Mouse (Mus musculus): ENCODE measurements around the gene Dnmt3l.
A peak's percentile ranks its signal among the peaks of the same experiment; 100 is the strongest.
"Not testable (repeated sequence)": the region's sequence is repeated elsewhere in the genome, so short reads cannot be mapped to it uniquely, and the experiment has no call there.

The Dnmt3l gene

GRCm38 (mm10) chr10:78084073-78084472 lies 42.3 kb downstream of the Dnmt3l start:
- DNase-seq (ENCODE audit: low spot score in 2 of 2) = no peak

- DNase-seq (ENCODE audit: low spot score in 2 of 2) = no peak
Measured at GRCm38 (mm10) chr10:78085711-78086110, 44.0 kb downstream of the Dnmt3l start.

GRCm38 (mm10) chr10:78086444-78087061 lies 44.8 kb downstream of the Dnmt3l start:
- no peak for DNase-seq (ENCODE audit: low spot score in 2 of 2)

GRCm38 (mm10) chr10:78087101-78087511 lies 45.4 kb downstream of the Dnmt3l start:
- DNase-seq (ENCODE audit: low spot score in 2 of 2) = peak; percentile 29 to 55

GRCm38 (mm10) chr10:78090246-78090645 lies 48.5 kb downstream of the Dnmt3l start:
- no peak for DNase-seq (ENCODE audit: low spot score in 2 of 2)

GRCm38 (mm10) chr10:78090706-78091491 lies 49.2 kb downstream of the Dnmt3l start:
- DNase-seq (ENCODE audit: low spot score in 2 of 2) = no peak

GRCm38 (mm10) chr10:78091865-78092724 lies 50.3 kb downstream of the Dnmt3l start:
- no peak for DNase-seq (ENCODE audit: low spot score in 2 of 2)

GRCm38 (mm10) chr10:78092725-78093029 lies 50.9 kb downstream of the Dnmt3l start:
- DNase-seq (ENCODE audit: low spot score in 2 of 2) = no peak

- DNase-seq (ENCODE audit: low spot score in 2 of 2) = no peak
Measured at GRCm38 (mm10) chr10:78095221-78095620, 53.5 kb downstream of the Dnmt3l start.

GRCm38 (mm10) chr10:78095954-78096931 lies 54.5 kb downstream of the Dnmt3l start:
- DNase-seq (ENCODE audit: low spot score in 2 of 2) = no peak

- not testable (repeated sequence) for DNase-seq (ENCODE audit: low spot score in 2 of 2)
Measured at GRCm38 (mm10) chr10:78099860-78100259, 58.1 kb downstream of the Dnmt3l start.

GRCm38 (mm10) chr10:78100989-78101780 lies 59.4 kb downstream of the Dnmt3l start:
- DNase-seq (ENCODE audit: low spot score in 2 of 2) = no peak

GRCm38 (mm10) chr10:78104555-78105490 lies 63.1 kb downstream of the Dnmt3l start:
- DNase-seq (ENCODE audit: low spot score in 2 of 2) = peak; percentile 34 to 41

- peak; percentile 50 to 53 for DNase-seq (ENCODE audit: low spot score in 2 of 2)
Measured at GRCm38 (mm10) chr10:78105548-78105947, 63.8 kb downstream of the Dnmt3l start.

Measured in right cerebral cortex, postnatal 10 days (tissue).